Mouse (Mus musculus) C2C12 (cell line): ENCODE data around the gene Lima1. TPM values are rescaled to one million over a fixed set of nuclear protein-coding genes. Genes with fewer than 3 reads are reported as not detected.

ENCODE experiments used
- H3K27me3 ChIP-seq: one replicate; pipeline ENCODE4 v1.6.1; 2011; ENCODE audit not compliant: control insufficient read depth, insufficient read depth, insufficient read length
- H3K36me3 ChIP-seq: one replicate; pipeline ENCODE4 v1.6.1; 2011; ENCODE audit not compliant: control insufficient read depth, insufficient read depth
- H3K4me3 ChIP-seq: one replicate; pipeline ENCODE4 v1.5.1; 2011; ENCODE audit warnings: mild to moderate bottlenecking, control low read depth; ENCODE audit not compliant: poor library complexity, insufficient read depth, severe bottlenecking
- H3K79me2 ChIP-seq: one replicate; pipeline ENCODE4 v1.6.1; 2011; ENCODE audit not compliant: control insufficient read depth, insufficient read depth
- H3K79me3 ChIP-seq: one replicate; pipeline ENCODE4 v1.6.1; 2011; ENCODE audit warnings: low read depth, control low read depth
- H3ac ChIP-seq: one replicate; pipeline ENCODE3; 2011; ENCODE audit warnings: low read depth; ENCODE audit not compliant: control insufficient read depth, insufficient read length
- CEBPB ChIP-seq: IDR thresholded peaks from one replicate; pipeline ENCODE4 v1.6.1; 2011; ENCODE audit warnings: low read depth, mild to moderate bottlenecking, control low read depth, moderate library complexity
- CTCF ChIP-seq: IDR thresholded peaks from one replicate; pipeline ENCODE4 v1.5.1; 2011; ENCODE audit not compliant: control insufficient read depth, insufficient read depth, insufficient read length
- FOSL1 ChIP-seq: IDR thresholded peaks from one replicate; pipeline ENCODE4 v1.8.0; 2011; ENCODE audit warnings: mild to moderate bottlenecking, low read length; ENCODE audit not compliant: poor library complexity, insufficient read depth, severe bottlenecking
- MAX ChIP-seq: IDR thresholded peaks from one replicate; pipeline ENCODE4 v1.6.1; 2011; ENCODE audit warnings: mild to moderate bottlenecking, control low read depth
- MYOD1 ChIP-seq: IDR thresholded peaks from one replicate; pipeline ENCODE4 v1.6.1; 2011; ENCODE audit warnings: low read depth; ENCODE audit not compliant: control insufficient read depth, insufficient read length
- MYOG ChIP-seq: IDR thresholded peaks from one replicate; pipeline ENCODE4 v1.6.1; 2011; ENCODE audit not compliant: control insufficient read depth, insufficient read length; ENCODE audit errors: extremely low read depth
- USF1 ChIP-seq: IDR thresholded peaks from one replicate; pipeline ENCODE4 v1.6.1; 2011; ENCODE audit warnings: low read depth, mild to moderate bottlenecking, control low read depth, moderate library complexity
- polyA plus RNA-seq: library from polyadenylated mRNA; unstranded; fragments of >200 nt; fragmentation: generic; extraction: Trizol; gene quantifications from one replicate; pipeline ENCODE4 v1.2.1, GENCODE M21; 2012; ENCODE audit warnings: missing spikeins

Gene Lima1
- polyA plus RNA-seq, 1 experiment: 130 TPM

GRCm38 (mm10) chr15:99772277-99772880 is 102.9 kb downstream of the Lima1 start:
- TF ChIP-seq USF1 (no peak), CEBPB (no peak)
- Histone ChIP-seq H3K36me3 (peaks cover 3% of the 10 kb centered on the region), H3ac (peak overlapping the region; percentile 68), H3K27me3 (no peaks in the 10 kb centered on the region), H3K4me3 (peak overlapping the region; percentile 86), H3K79me2 (peaks cover 45% of the 10 kb centered on the region), H3K79me3 (peaks cover 40% of the 10 kb centered on the region)

GRCm38 (mm10) chr15:99771601-99772276 is 103.5 kb downstream of the Lima1 start:
- Histone ChIP-seq H3ac (peak overlapping the region; percentile 68), H3K36me3 (peaks cover 6% of the 10 kb centered on the region), H3K27me3 (no peaks in the 10 kb centered on the region), H3K4me3 (peak overlapping the region; percentile 86), H3K79me3 (peaks cover 45% of the 10 kb centered on the region), H3K79me2 (peaks cover 52% of the 10 kb centered on the region)
- TF ChIP-seq MYOG (no peak), CTCF (no peak), USF1 (no peak), CEBPB (no peak), MAX (no peak), MYOD1 (no peak)

GRCm38 (mm10) chr15:99771004-99771500 is 104.2 kb downstream of the Lima1 start:
- H3K79me2 ChIP-seq: peaks cover 58% of the 10 kb centered on the region
- peaks cover 52% of the 10 kb centered on the region for H3K79me3 ChIP-seq
- peaks cover 6% of the 10 kb centered on the region for H3K36me3 ChIP-seq
- H3K27me3 ChIP-seq: no peaks in the 10 kb centered on the region
- no peak for TF ChIP-seq MAX
- no peak for TF ChIP-seq MYOG
- TF ChIP-seq MYOD1: no peak
- no peak for TF ChIP-seq USF1
- no peak for TF ChIP-seq FOSL1
- TF ChIP-seq CTCF: no peak
- no peak for TF ChIP-seq CEBPB
- peak overlapping the region; percentile 86 for H3K4me3 ChIP-seq
- H3ac ChIP-seq: peak overlapping the region; percentile 68

DNA sequence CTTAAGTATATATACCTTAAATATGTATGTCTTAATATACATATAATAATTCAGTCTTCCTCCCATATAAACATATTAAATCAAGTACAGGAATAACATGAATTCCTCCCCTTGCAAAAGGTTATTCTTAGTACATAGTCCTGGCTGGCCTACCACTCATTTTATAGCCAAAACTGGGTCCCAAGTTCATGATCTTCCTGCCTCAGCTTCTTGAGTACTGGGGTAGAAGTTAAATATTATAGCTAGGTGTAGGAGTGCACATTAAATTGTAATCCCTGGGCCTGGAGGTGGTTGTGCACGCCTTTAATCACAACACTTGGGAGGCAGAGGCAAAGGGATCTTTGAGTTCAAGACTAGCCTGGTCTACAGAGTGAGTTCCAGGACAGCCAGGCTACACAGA is 106.5 kb downstream of the Lima1 start:
- Histone ChIP-seq H3ac (no peak overlapping the region), H3K4me3 (no peak overlapping the region), H3K27me3 (no peaks in the 10 kb centered on the region), H3K79me3 (peaks cover 70% of the 10 kb centered on the region), H3K79me2 (peaks cover 81% of the 10 kb centered on the region), H3K36me3 (peaks cover 10% of the 10 kb centered on the region)
- TF ChIP-seq MYOG (no peak), USF1 (no peak), CTCF (no peak), MYOD1 (no peak), FOSL1 (no peak), MAX (no peak), CEBPB (no peak)

DNA sequence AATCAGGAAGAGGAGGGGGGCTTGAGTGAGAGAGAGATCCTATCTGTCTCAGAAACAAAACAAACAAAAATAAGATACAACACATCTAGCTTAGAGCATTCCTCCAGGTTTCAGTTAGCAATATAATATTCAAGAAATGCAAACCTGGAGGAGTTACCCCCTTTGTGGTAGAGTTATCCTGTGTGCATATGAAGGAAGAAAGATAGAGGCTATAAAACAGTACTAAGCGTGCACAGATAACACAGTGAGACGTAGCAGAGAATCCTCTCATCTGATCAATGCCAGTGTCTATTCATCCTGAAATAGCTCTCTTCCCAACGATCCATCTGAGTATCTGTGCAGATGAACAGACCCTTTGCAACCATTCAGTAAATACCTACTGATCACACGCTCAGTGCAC is 107.8 kb downstream of the Lima1 start:
- Histone ChIP-seq H3K27me3 (no peaks in the 10 kb centered on the region), H3K79me2 (peaks cover 94% of the 10 kb centered on the region), H3ac (no peak overlapping the region), H3K4me3 (no peak overlapping the region), H3K79me3 (peaks cover 83% of the 10 kb centered on the region), H3K36me3 (peaks cover 10% of the 10 kb centered on the region)
- TF ChIP-seq CEBPB (no peak), CTCF (no peak), FOSL1 (no peak), MYOG (no peak), USF1 (no peak), MAX (no peak), MYOD1 (no peak)

- Histone ChIP-seq H3ac (no peak overlapping the region), H3K4me3 (no peak overlapping the region), H3K79me2 (peaks cover 88% of the 10 kb centered on the region), H3K27me3 (no peaks in the 10 kb centered on the region), H3K79me3 (peaks cover 41% of the 10 kb centered on the region), H3K36me3 (peaks cover 14% of the 10 kb centered on the region)
- TF ChIP-seq CEBPB: no peak
- TF ChIP-seq MAX: no peak
- TF ChIP-seq CTCF: no peak
- no peak for TF ChIP-seq MYOG
- TF ChIP-seq MYOD1: no peak
- no peak for TF ChIP-seq USF1
Measured at GRCm38 (mm10) chr15:99754204-99754603, 121.1 kb downstream of the Lima1 start.
